Mouse (Mus musculus) sigmoid colon, adult 10 weeks (tissue): Measurements from ENCODE around the gene Rab2b. TPM values are rescaled to one million over a fixed set of nuclear protein-coding genes. Genes with fewer than 3 reads are reported as not detected.

Experiments
- polyA plus RNA-seq: library from polyadenylated mRNA; stranded (reverse); fragments of 350-450 nt; fragmentation: Illumina TruSeq; extraction: RNeasy Lipid Tissue Mini Kit (QIAGEN cat#74804); gene quantifications from one replicate; pipeline ENCODE4 v1.2.3, GENCODE M21; 2014; ENCODE audit warnings: low read depth, low replicate concordance

Rab2b gene
- 14.8 TPM for polyA plus RNA-seq

GRCm38 (mm10) chr14:52278932-52279746 is at the start of gene Rab2b, which contains the start of gene Tox4:
Gene Rab2b (minus strand): TSS chr14:52279545.
Gene Tox4 (plus strand): TSS chr14:52279146.

GRCm38 (mm10) chr14:52327910-52328812 is 48.8 kb upstream of the Rab2b start, which contains the start of gene Sall2:
Gene Sall2 (minus strand): TSS chr14:52328762.

GRCm38 (mm10) chr14:52304644-52305271 is 25.4 kb upstream of the Rab2b start, which contains the start of gene Mettl3:
Gene Mettl3 (minus strand): TSS chr14:52305128.

GRCm38 (mm10) chr14:52257484-52258213 is 21.7 kb downstream of the Rab2b start, which contains the start of gene Chd8:
Gene Chd8 (minus strand): TSS chr14:52257780.

Other genes starting within 250 kb of the Rab2b start
- gene Olfr221, start 237.1 kb downstream of the Rab2b start, polyA plus RNA-seq = not detected
- gene Hnrnpc, start 175.5 kb downstream of the Rab2b start, polyA plus RNA-seq = 368 TPM
- 5.5 TPM for gene Rpgrip1, start 168.8 kb downstream of the Rab2b start, polyA plus RNA-seq
- 63.7 TPM for gene Supt16, start 82.1 kb downstream of the Rab2b start, polyA plus RNA-seq
- gene Chd8, start 21.8 kb downstream of the Rab2b start, polyA plus RNA-seq = 73.2 TPM
- gene Tox4, start 399 bp downstream of the Rab2b start, polyA plus RNA-seq = 40.6 TPM
- 53.9 TPM for gene Mettl3, start 25.6 kb upstream of the Rab2b start, polyA plus RNA-seq
- gene Sall2, start 49.2 kb upstream of the Rab2b start, polyA plus RNA-seq = 1.3 TPM
- not detected for gene Olfr1513, start 76.9 kb upstream of the Rab2b start, polyA plus RNA-seq
- gene Olfr1512, start 99.6 kb upstream of the Rab2b start, polyA plus RNA-seq = not detected
- gene Olfr1511, start 117.8 kb upstream of the Rab2b start, polyA plus RNA-seq = not detected
- not detected for gene Olfr1510, start 134.8 kb upstream of the Rab2b start, polyA plus RNA-seq
- gene Olfr1509, start 163.4 kb upstream of the Rab2b start, polyA plus RNA-seq = not detected
- gene Olfr1508, start 187.9 kb upstream of the Rab2b start, polyA plus RNA-seq = not detected
- not detected for gene Olfr1507, start 216.2 kb upstream of the Rab2b start, polyA plus RNA-seq